12 mouse cellular contexts compared by ENCODE assay signal in genomic region chr3:96565105-96565504, GRCm38 (mm10). TPM values are rescaled to one million over a fixed set of nuclear protein-coding genes. Genes with fewer than 3 reads are reported as not detected.
DNase-seq lines count a peak whose midpoint lies in the region; ATAC-seq lines count a peak whose summit lies in the region.
"Had no signal": no experiment of that assay in that cellular context is flagged by ENCODE, and none has a peak within 500 bp of the region (broad histone marks: within the 10 kb centered on the region; RNA-seq: fewer than 3 reads in every experiment).

No protein-coding gene starts in this region.

- peaks cover 12% of the 10 kb centered on the region for H3K36me3 ChIP-seq in heart, embryonic 11.5 days (ENCODE audit: control insufficient read depth, insufficient read depth, low read length)
- peaks cover 20% of the 10 kb centered on the region for H3K36me3 ChIP-seq in megakaryocyte, embryonic 14.5 days (replicated peaks; ENCODE audit: low read length)
- peaks cover 9% of the 10 kb centered on the region for H3K36me3 ChIP-seq in intestine, embryonic 16.5 days (ENCODE audit: control insufficient read depth, insufficient read depth, low read length)
- peaks cover 13% of the 10 kb centered on the region; the same call in 1 of the 2 replicates for H3K36me3 ChIP-seq in stomach, embryonic 16.5 days (ENCODE audit: control insufficient read depth, insufficient read depth, low read length)

- intact Hi-C loops in heart, postnatal 14 days (cut with DNase I): no loop called here

- peaks cover 26% of the 10 kb centered on the region for H3K4me1 ChIP-seq in heart, embryonic 11.5 days (ENCODE audit: control insufficient read depth, insufficient read depth, low read length)
- H3K4me1 ChIP-seq in megakaryocyte, embryonic 14.5 days: peaks cover 72% of the 10 kb centered on the region
- H3K4me1 ChIP-seq in intestine, embryonic 16.5 days (ENCODE audit: control insufficient read depth, insufficient read depth, low read length): peaks cover 48% of the 10 kb centered on the region
- peaks cover 44% of the 10 kb centered on the region for H3K4me1 ChIP-seq in stomach, embryonic 16.5 days (ENCODE audit: control insufficient read depth, insufficient read depth, low read length)

- no peak for DNase-seq in heart, postnatal 14 days
- DNase-seq in cerebellum, adult 18-20 months: no peak
- no peak for DNase-seq in adrenal gland, adult 8-10 months
- DNase-seq: right cerebral cortex, adult 18-20 months had no signal

- H3K4me2 ChIP-seq in heart, embryonic 11.5 days: no peak overlapping the region
- no peak overlapping the region for H3K4me2 ChIP-seq in intestine, embryonic 16.5 days (ENCODE audit: low read depth, low read length)
- 0 out of 2 replicates have a peak overlapping the region, but pooled peaks have one; percentile 7 for H3K4me2 ChIP-seq in stomach, embryonic 16.5 days (ENCODE audit: low read depth, low read length)
- H3K4me2 ChIP-seq: hindbrain, embryonic 13.5 days had no signal

- no peak overlapping the region for H3K4me3 ChIP-seq in heart, embryonic 11.5 days (ENCODE audit: low read depth, low read length)
- H3K4me3 ChIP-seq in megakaryocyte, embryonic 14.5 days (replicated peaks): peak overlapping the region; percentile 42
- no peak overlapping the region for H3K4me3 ChIP-seq in intestine, embryonic 16.5 days (ENCODE audit: low read length)
- H3K4me3 ChIP-seq in stomach, embryonic 16.5 days (replicated peaks; ENCODE audit: low read length): no peak overlapping the region
- H3K4me3 ChIP-seq: hindbrain, embryonic 13.5 days; myocyte had no signal

- H3K27ac ChIP-seq in heart, embryonic 11.5 days (ENCODE audit: low read depth, low read length): peak overlapping the region; percentile 85
- H3K27ac ChIP-seq in intestine, embryonic 16.5 days (ENCODE audit: low read length): peak overlapping the region; percentile 94; the same call in 1 of the 2 replicates
- H3K27ac ChIP-seq in stomach, embryonic 16.5 days (ENCODE audit: low read length): peak overlapping the region; percentile 88
- H3K27ac ChIP-seq: hindbrain, embryonic 13.5 days had no signal

- H3K9me3 ChIP-seq in heart, embryonic 11.5 days (replicated peaks; ENCODE audit: control insufficient read depth, low read length): no peaks in the 10 kb centered on the region
- H3K9me3 ChIP-seq in megakaryocyte, embryonic 14.5 days: peaks cover 4% of the 10 kb centered on the region; the same call in 1 of the 2 replicates
- H3K9me3 ChIP-seq in intestine, embryonic 16.5 days (ENCODE audit: control insufficient read depth, low read length): no peaks in the 10 kb centered on the region
- no peaks in the 10 kb centered on the region for H3K9me3 ChIP-seq in stomach, embryonic 16.5 days (replicated peaks; ENCODE audit: control insufficient read depth, low read length)
- H3K9me3 ChIP-seq: hindbrain, embryonic 13.5 days had no signal

- no peak for ATAC-seq in heart, embryonic 11.5 days (replicated peaks; ENCODE audit: insufficient number of reproducible peaks, low FRiP score, low TSS enrichment)
- ATAC-seq in megakaryocyte, adult 5-6 weeks (ENCODE audit: poor library complexity, severe bottlenecking): no peak
- no peak for ATAC-seq in intestine, embryonic 16.5 days
- no peak for ATAC-seq in stomach, embryonic 16.5 days (ENCODE audit: insufficient read depth, low FRiP score)

- no peaks in the 10 kb centered on the region for H3K27me3 ChIP-seq in heart, embryonic 11.5 days (ENCODE audit: control insufficient read depth, insufficient read depth, low read length)
- peaks cover 8% of the 10 kb centered on the region for H3K27me3 ChIP-seq in megakaryocyte, embryonic 14.5 days (replicated peaks)
- no peaks in the 10 kb centered on the region for H3K27me3 ChIP-seq in intestine, embryonic 16.5 days (replicated peaks; ENCODE audit: control insufficient read depth, insufficient read depth, low read length)
- H3K27me3 ChIP-seq in stomach, embryonic 16.5 days (ENCODE audit: control insufficient read depth, insufficient read depth, low read length): no peaks in the 10 kb centered on the region
- H3K27me3 ChIP-seq: hindbrain, embryonic 13.5 days had no signal

- no peak overlapping the region for H3K9ac ChIP-seq in heart, embryonic 11.5 days (ENCODE audit: low read depth, low read length)
- H3K9ac ChIP-seq in intestine, embryonic 16.5 days (ENCODE audit: low read depth, low read length): no peak overlapping the region
- H3K9ac ChIP-seq in stomach, embryonic 16.5 days (ENCODE audit: low read length): no peak overlapping the region
- H3K9ac ChIP-seq: hindbrain, embryonic 13.5 days had no signal

- WGBS in heart, embryonic 11.5 days (ENCODE audit: insufficient replicate concordance): 92% methylated on average over 3 of the region's 3 CpGs
- 77% methylated on average over 3 of the region's 3 CpGs for WGBS in intestine, embryonic 16.5 days
- WGBS in stomach, embryonic 16.5 days: 78% methylated on average over 3 of the region's 3 CpGs

RNA-seq across cellular contexts. Expression of gene Txnip, which starts 7.3 kb away (rescaled TPM):
- polyA plus RNA-seq in heart, embryonic 11.5 days (2014; fragmentation: Nextera tagmentation; extraction: Ambion mirVana): 106 and 121 TPM in 2 replicates
- 100 to 1,000 TPM; 512 to 552 TPM for total RNA-seq in heart, postnatal 14 days (2021)
- polyA plus RNA-seq in megakaryocyte, embryonic 14.5 days (2012; ENCODE audit: insufficient read depth, low replicate concordance): 4.1 and 22.7 TPM in 2 replicates
- 411 and 437 TPM in 2 replicates for total RNA-seq in megakaryocyte, adult 5-6 weeks (2015)
- 356 and 357 TPM in 2 replicates for total RNA-seq in megakaryocyte, adult 5-6 weeks (2017)
- polyA plus RNA-seq in intestine, embryonic 16.5 days (2015; fragmentation: Nextera tagmentation; extraction: Ambion mirVana): 146 and 152 TPM in 2 replicates
- polyA plus RNA-seq in stomach, embryonic 16.5 days (2015; fragmentation: Nextera tagmentation; extraction: Ambion mirVana): 164 and 179 TPM in 2 replicates
- 100 to 1,000 TPM; 374 to 825 (median 652) TPM for total RNA-seq in adrenal gland, adult 8-10 months (2022)

RNA-seq across cellular contexts. Expression of gene Gm16253, which starts 11.7 kb away (rescaled TPM):
- 1.2 and 1.5 TPM in 2 replicates for polyA plus RNA-seq in heart, embryonic 11.5 days (2014; fragmentation: Nextera tagmentation; extraction: Ambion mirVana)
- total RNA-seq in heart, postnatal 14 days (2021): 1 to 10 TPM; 3.7 to 4.5 TPM
- polyA plus RNA-seq in megakaryocyte, embryonic 14.5 days (2012; ENCODE audit: insufficient read depth, low replicate concordance): 0.51 TPM in 1 of 2 replicates, not detected in the other
- total RNA-seq in megakaryocyte, adult 5-6 weeks (2015): not detected in 2 replicates
- total RNA-seq in megakaryocyte, adult 5-6 weeks (2017): 0.40 TPM in 1 of 2 replicates, not detected in the other
- polyA plus RNA-seq in intestine, embryonic 16.5 days (2015; fragmentation: Nextera tagmentation; extraction: Ambion mirVana): 0.45 and 0.97 TPM in 2 replicates
- 0.89 and 1.1 TPM in 2 replicates for polyA plus RNA-seq in stomach, embryonic 16.5 days (2015; fragmentation: Nextera tagmentation; extraction: Ambion mirVana)
- not detected for total RNA-seq in adrenal gland, adult 8-10 months (2022)
- total RNA-seq: layer of hippocampus, postnatal 14 days had no signal

RNA-seq across cellular contexts. Expression of gene Polr3gl, which starts 28.9 kb away (rescaled TPM):
- 21.4 and 23.8 TPM in 2 replicates for polyA plus RNA-seq in heart, embryonic 11.5 days (2014; fragmentation: Nextera tagmentation; extraction: Ambion mirVana)
- total RNA-seq in heart, postnatal 14 days (2021): 10 to 100 TPM; 21.8 to 25.3 TPM
- 4.6 and 15.4 TPM in 2 replicates for polyA plus RNA-seq in megakaryocyte, embryonic 14.5 days (2012; ENCODE audit: insufficient read depth, low replicate concordance)
- total RNA-seq in megakaryocyte, adult 5-6 weeks (2015): 22.8 and 26.3 TPM in 2 replicates
- 45.6 and 46.4 TPM in 2 replicates for total RNA-seq in megakaryocyte, adult 5-6 weeks (2017)
- 23.1 and 24.4 TPM in 2 replicates for polyA plus RNA-seq in intestine, embryonic 16.5 days (2015; fragmentation: Nextera tagmentation; extraction: Ambion mirVana)
- 26.4 and 29.8 TPM in 2 replicates for polyA plus RNA-seq in stomach, embryonic 16.5 days (2015; fragmentation: Nextera tagmentation; extraction: Ambion mirVana)
- 10 to 100 TPM; 35.7 to 54.5 (median 40.0) TPM for total RNA-seq in adrenal gland, adult 8-10 months (2022)

RNA-seq across cellular contexts. Expression of gene Ankrd34a, which starts 31.3 kb away (rescaled TPM):
- 9.0 TPM in 2 replicates for polyA plus RNA-seq in heart, embryonic 11.5 days (2014; fragmentation: Nextera tagmentation; extraction: Ambion mirVana)
- 1 to 10 TPM; 1.3 to 1.8 TPM for total RNA-seq in heart, postnatal 14 days (2021)
- polyA plus RNA-seq in megakaryocyte, embryonic 14.5 days (2012; ENCODE audit: insufficient read depth, low replicate concordance): not detected in 2 replicates
- not detected in 2 replicates for total RNA-seq in megakaryocyte, adult 5-6 weeks (2015)
- total RNA-seq in megakaryocyte, adult 5-6 weeks (2017): not detected in 2 replicates
- polyA plus RNA-seq in intestine, embryonic 16.5 days (2015; fragmentation: Nextera tagmentation; extraction: Ambion mirVana): 2.0 and 2.1 TPM in 2 replicates
- 2.2 and 2.7 TPM in 2 replicates for polyA plus RNA-seq in stomach, embryonic 16.5 days (2015; fragmentation: Nextera tagmentation; extraction: Ambion mirVana)
- total RNA-seq in adrenal gland, adult 8-10 months (2022): 1 to 10 TPM; 1.1 to 2.3 (median 1.7) TPM

RNA-seq across cellular contexts. Expression of gene Lix1l, which starts 35.8 kb away (rescaled TPM):
- polyA plus RNA-seq in heart, embryonic 11.5 days (2014; fragmentation: Nextera tagmentation; extraction: Ambion mirVana): 6.4 and 6.7 TPM in 2 replicates
- total RNA-seq in heart, postnatal 14 days (2021): 10 to 100 TPM; 28.3 to 28.6 TPM
- 1.2 TPM in 1 of 2 replicates, not detected in the other for polyA plus RNA-seq in megakaryocyte, embryonic 14.5 days (2012; ENCODE audit: insufficient read depth, low replicate concordance)
- 0.59 and 1.7 TPM in 2 replicates for total RNA-seq in megakaryocyte, adult 5-6 weeks (2015)
- 1.7 TPM in 2 replicates for total RNA-seq in megakaryocyte, adult 5-6 weeks (2017)
- polyA plus RNA-seq in intestine, embryonic 16.5 days (2015; fragmentation: Nextera tagmentation; extraction: Ambion mirVana): 4.8 TPM in 2 replicates
- 7.2 and 7.5 TPM in 2 replicates for polyA plus RNA-seq in stomach, embryonic 16.5 days (2015; fragmentation: Nextera tagmentation; extraction: Ambion mirVana)
- total RNA-seq in adrenal gland, adult 8-10 months (2022): 10 to 100 TPM; 47.8 to 57.8 (median 54.5) TPM
